Mouse (Mus musculus): ENCODE measurements around the gene Cd3d. TPM values are rescaled to one million over a fixed set of nuclear protein-coding genes. Genes with fewer than 3 reads are reported as not detected.

The Cd3d gene
- total and polyA plus RNA-seq, 3 experiments, result not detected

GRCm38 (mm10) chr9:45027376-45027775, 45.8 kb downstream of the Cd3d start:
- Histone ChIP-seq H3K4me3 (ENCODE audit: control insufficient read depth in 1 of 2, insufficient read depth in 1 of 2, low read depth in 2 of 2, low read length in 2 of 2) (no peak overlapping the region), H3K79me2 (ENCODE audit: control insufficient read depth, insufficient read depth, low read length, poor library complexity) (no peaks in the 10 kb centered on the region), H3K27ac (ENCODE audit: control insufficient read depth, low read depth, low read length) (no peak overlapping the region), H3K9me3 (replicated peaks; ENCODE audit: insufficient read depth, low read length) (no peaks in the 10 kb centered on the region), H3K36me3 (ENCODE audit: control insufficient read depth in 1 of 2, insufficient read depth in 2 of 2, low read length in 2 of 2) (no peaks in the 10 kb centered on the region), H3K4me1 (ENCODE audit: control insufficient read depth in 1 of 2, insufficient read depth in 2 of 2, low read length in 2 of 2) (no peaks in the 10 kb centered on the region), H3K27me3 (ENCODE audit: control insufficient read depth in 1 of 2, insufficient read depth in 2 of 2, low read length in 2 of 2) (peaks cover 7 to 42% of the 10 kb centered on the region in 2 experiments), H3K9ac (ENCODE audit: control insufficient read depth, low read depth, low read length, poor library complexity, severe bottlenecking) (no peak overlapping the region)
- TF ChIP-seq MAX (IDR thresholded peaks at IDR 0.05; ENCODE audit: low read length) (no peak), USF1 (IDR thresholded peaks at IDR 0.05; ENCODE audit: low read depth, low read length) (no peak), NELFE (IDR thresholded peaks at IDR 0.05; ENCODE audit: low read depth, low read length) (no peak), SMC3 (IDR thresholded peaks at IDR 0.05; ENCODE audit: low read depth, low read length) (no peak), UBTF (IDR thresholded peaks at IDR 0.05; ENCODE audit: borderline replicate concordance, insufficient read depth, low read depth, low read length) (no peak), GATA1 (IDR thresholded peaks at IDR 0.05; ENCODE audit: low read depth, low read length) (no peak)
- no peak for DNase-seq (ENCODE audit: low read depth, low spot score)

GRCm38 (mm10) chr9:45030341-45030740, 48.8 kb downstream of the Cd3d start:
- Histone ChIP-seq H3K4me1 (ENCODE audit: control insufficient read depth in 1 of 2, insufficient read depth in 2 of 2, low read length in 2 of 2) (no peaks in the 10 kb centered on the region), H3K36me3 (ENCODE audit: control insufficient read depth in 1 of 2, insufficient read depth in 2 of 2, low read length in 2 of 2) (no peaks in the 10 kb centered on the region), H3K27me3 (ENCODE audit: control insufficient read depth in 1 of 2, insufficient read depth in 2 of 2, low read length in 2 of 2) (peaks cover 8 to 45% of the 10 kb centered on the region in 2 experiments), H3K4me3 (ENCODE audit: control insufficient read depth in 1 of 2, insufficient read depth in 1 of 2, low read depth in 2 of 2, low read length in 2 of 2) (no peak overlapping the region), H3K79me2 (ENCODE audit: control insufficient read depth, insufficient read depth, low read length, poor library complexity) (no peaks in the 10 kb centered on the region), H3K9me3 (replicated peaks; ENCODE audit: insufficient read depth, low read length) (no peaks in the 10 kb centered on the region), H3K27ac (ENCODE audit: control insufficient read depth, low read depth, low read length) (no peak overlapping the region), H3K9ac (ENCODE audit: control insufficient read depth, low read depth, low read length, poor library complexity, severe bottlenecking) (no peak overlapping the region)
- DNase-seq (ENCODE audit: low read depth, low spot score), result no peak
- no peak for TF ChIP-seq EP300 (IDR thresholded peaks at IDR 0.05; ENCODE audit: low read depth in 1 of 2, low read length in 2 of 2)
- no peak for TF ChIP-seq USF1 (IDR thresholded peaks at IDR 0.05; ENCODE audit: low read depth, low read length)
- no peak for TF ChIP-seq TCF12 (IDR thresholded peaks at IDR 0.05; ENCODE audit: low read depth, low read length)
- no peak for TF ChIP-seq ZKSCAN1 (IDR thresholded peaks at IDR 0.05; ENCODE audit: low read depth, low read length)
- TF ChIP-seq CHD2 (IDR thresholded peaks at IDR 0.05; ENCODE audit: low read length), result no peak
- no peak for TF ChIP-seq SIN3A (IDR thresholded peaks at IDR 0.05; ENCODE audit: low read length)
- TF ChIP-seq ELF1 (IDR thresholded peaks at IDR 0.05; ENCODE audit: low read depth, low read length), result no peak
- no peak for TF ChIP-seq RCOR1 (IDR thresholded peaks at IDR 0.05; ENCODE audit: low read depth, low read length)
- no peak for TF ChIP-seq GATA1 (IDR thresholded peaks at IDR 0.05; ENCODE audit: low read depth, low read length)
- TF ChIP-seq MXI1 (IDR thresholded peaks at IDR 0.05; ENCODE audit: low read depth, low read length), result no peak
- TF ChIP-seq SMC3 (IDR thresholded peaks at IDR 0.05; ENCODE audit: low read depth, low read length), result no peak

- TF ChIP-seq UBTF (IDR thresholded peaks at IDR 0.05; ENCODE audit: borderline replicate concordance, insufficient read depth, low read depth, low read length) (no peak), MAX (IDR thresholded peaks at IDR 0.05; ENCODE audit: low read length) (no peak), TCF12 (IDR thresholded peaks at IDR 0.05; ENCODE audit: low read depth, low read length) (no peak), ZNF384 (IDR thresholded peaks at IDR 0.05; ENCODE audit: low read depth, low read length) (no peak), RAD21 (IDR thresholded peaks at IDR 0.05; ENCODE audit: low read depth, low read length) (no peak), SMC3 (IDR thresholded peaks at IDR 0.05; ENCODE audit: low read depth, low read length) (no peak), CHD1 (IDR thresholded peaks at IDR 0.05; ENCODE audit: low read depth, low read length) (no peak), KAT2A (conservative IDR thresholded peaks at IDR 0.05; ENCODE audit: low read depth, low read length) (no peak), GATA1 (IDR thresholded peaks at IDR 0.05; ENCODE audit: low read depth, low read length) (no peak), CTCF (IDR thresholded peaks at IDR 0.05 in 2 of 3, conservative IDR thresholded peaks at IDR 0.05 in 1 of 3; ENCODE audit: control insufficient read depth in 1 of 3, insufficient read depth in 1 of 3, low read depth in 2 of 3, low read length in 3 of 3, poor library complexity in 1 of 3, severe bottlenecking in 1 of 3) (no peak)
- Histone ChIP-seq H3K9ac (ENCODE audit: control insufficient read depth, low read depth, low read length, poor library complexity, severe bottlenecking) (no peak overlapping the region), H3K27me3 (ENCODE audit: control insufficient read depth in 1 of 2, insufficient read depth in 2 of 2, low read length in 2 of 2) (peaks cover 6 to 46% of the 10 kb centered on the region in 2 experiments), H3K4me1 (ENCODE audit: control insufficient read depth in 1 of 2, insufficient read depth in 2 of 2, low read length in 2 of 2) (no peaks in the 10 kb centered on the region), H3K27ac (ENCODE audit: control insufficient read depth, low read depth, low read length) (no peak overlapping the region), H3K9me3 (replicated peaks; ENCODE audit: insufficient read depth, low read length) (no peaks in the 10 kb centered on the region), H3K4me3 (ENCODE audit: control insufficient read depth in 1 of 2, insufficient read depth in 1 of 2, low read depth in 2 of 2, low read length in 2 of 2) (no peak overlapping the region), H3K79me2 (ENCODE audit: control insufficient read depth, insufficient read depth, low read length, poor library complexity) (no peaks in the 10 kb centered on the region), H3K36me3 (ENCODE audit: control insufficient read depth in 1 of 2, insufficient read depth in 2 of 2, low read length in 2 of 2) (no peaks in the 10 kb centered on the region)
- no peak for DNase-seq (ENCODE audit: low read depth, low spot score)
Observed at GRCm38 (mm10) chr9:45032261-45032660, 50.7 kb downstream of the Cd3d start.

All from MEL (cell line).